Mouse (Mus musculus): ENCODE measurements around the gene Ccdc87. TPM values are rescaled to one million over a fixed set of nuclear protein-coding genes. Genes with fewer than 3 reads are reported as not detected.
"Not testable (repeated sequence)": the region's sequence is repeated elsewhere in the genome, so short reads cannot be mapped to it uniquely, and the experiment has no call there.

The Ccdc87 gene
- polyA plus RNA-seq, 1 experiment from 2014 or later: 0.51 TPM

DNA sequence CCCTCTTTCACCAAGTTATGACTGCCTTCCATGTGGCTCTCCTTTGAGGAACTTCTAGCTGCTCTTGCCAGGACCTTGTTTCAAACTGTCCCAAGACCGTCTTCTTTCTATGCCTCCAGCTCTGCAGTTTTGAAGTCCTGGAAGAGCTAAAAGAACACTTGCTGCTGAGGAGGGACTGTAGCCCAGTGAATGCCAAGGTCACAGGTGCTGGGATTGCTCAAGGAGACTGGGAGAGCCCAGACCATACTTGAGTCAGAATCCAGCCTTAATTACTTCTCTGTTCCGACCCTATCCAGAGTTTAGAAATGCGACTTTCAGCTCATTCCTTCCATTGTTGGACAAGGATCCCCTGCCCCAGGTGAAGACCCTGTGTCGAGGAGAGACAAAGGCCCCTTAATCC lies 16.8 kb downstream of the Ccdc87 start:
- H3K27me3 ChIP-seq (replicated peaks; ENCODE audit: insufficient read depth, low read length): no peaks in the 10 kb centered on the region
- H3K4me3 ChIP-seq (ENCODE audit: low read depth, low read length): no peak overlapping the region
- no peak for TF ChIP-seq EP300 (IDR thresholded peaks at IDR 0.05)
- no peak for TF ChIP-seq CTCF (IDR thresholded peaks at IDR 0.05)
- ATAC-seq (no peak), DNase-seq (ENCODE audit: low spot score) (no peak)
- H3K9me3 ChIP-seq (ENCODE audit: low read length): no peaks in the 10 kb centered on the region
- 76% methylated on average over 4 of the region's 4 CpGs for WGBS
- H3K4me1 ChIP-seq (ENCODE audit: insufficient read depth, low read depth, low read length): 0 out of 2 replicates have a peak, but pooled peaks cover 4% of the 10 kb centered on the region
- H3K27ac ChIP-seq (ENCODE audit: low read length): no peak overlapping the region
- 0 out of 2 replicates have a peak overlapping the region, but pooled peaks have one; percentile 90 for H3K4me2 ChIP-seq (replicated peaks; ENCODE audit: low read depth, low read length)
- no peaks in the 10 kb centered on the region for H3K36me3 ChIP-seq (ENCODE audit: insufficient read depth, low read length)
- no peak overlapping the region for H3K9ac ChIP-seq (replicated peaks; ENCODE audit: low read depth)

DNA sequence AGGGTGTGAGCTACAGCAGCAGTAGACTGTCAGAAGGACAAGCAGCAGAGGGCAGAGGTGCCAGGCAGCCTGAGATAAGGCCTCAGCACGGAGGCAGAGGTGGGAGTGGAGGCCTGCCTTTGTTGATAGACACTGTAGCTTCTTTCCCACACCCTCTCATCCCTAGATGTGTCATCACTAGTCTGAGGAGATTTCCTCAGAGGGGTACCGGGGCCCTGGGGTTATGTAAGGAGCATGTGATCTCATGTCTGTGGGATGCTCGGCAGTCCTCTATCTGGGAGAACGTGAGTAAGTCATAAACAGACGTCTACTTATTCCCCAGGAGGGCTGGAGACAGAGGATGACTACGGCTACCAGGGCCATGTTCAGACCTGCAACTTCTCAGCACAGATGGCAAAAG lies 19.9 kb downstream of the Ccdc87 start:
- no peak overlapping the region for H3K27ac ChIP-seq (ENCODE audit: low read length)
- TF ChIP-seq CTCF (IDR thresholded peaks at IDR 0.05) (no peak), EP300 (IDR thresholded peaks at IDR 0.05) (no peak)
- H3K9me3 ChIP-seq (ENCODE audit: low read length): no peaks in the 10 kb centered on the region
- 0 out of 2 replicates have a peak, but pooled peaks cover 4% of the 10 kb centered on the region for H3K4me1 ChIP-seq (ENCODE audit: insufficient read depth, low read depth, low read length)
- ATAC-seq (no peak), DNase-seq (ENCODE audit: low spot score) (no peak)
- no peaks in the 10 kb centered on the region for H3K27me3 ChIP-seq (replicated peaks; ENCODE audit: insufficient read depth, low read length)
- WGBS: 56% methylated on average over 6 of the region's 6 CpGs
- no peak overlapping the region for H3K9ac ChIP-seq (replicated peaks; ENCODE audit: low read depth)
- H3K4me3 ChIP-seq (ENCODE audit: low read depth, low read length): no peak overlapping the region
- H3K36me3 ChIP-seq (ENCODE audit: insufficient read depth, low read length): no peaks in the 10 kb centered on the region
- no peak overlapping the region for H3K4me2 ChIP-seq (replicated peaks; ENCODE audit: low read depth, low read length)

DNA sequence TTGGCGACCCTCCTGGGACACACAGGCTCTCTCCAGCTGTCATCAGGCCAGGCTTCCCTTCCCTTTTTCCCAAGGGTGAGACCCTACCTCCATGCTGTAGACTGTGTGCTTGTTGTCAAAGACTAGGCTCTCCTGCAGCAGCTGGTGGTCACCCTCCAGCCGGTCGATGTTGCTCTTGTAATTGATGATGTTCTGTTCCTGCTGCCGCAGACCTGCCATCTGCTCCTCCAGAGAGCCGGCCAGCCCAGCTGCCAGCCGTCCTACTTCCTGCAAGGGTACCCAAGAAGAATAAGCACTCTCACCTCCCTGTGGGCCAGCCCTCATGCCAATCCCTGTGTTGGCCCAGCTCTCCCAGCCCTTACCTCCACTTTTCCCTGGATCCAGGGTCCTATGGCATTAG lies 23.9 kb downstream of the Ccdc87 start:
- H3K4me3 ChIP-seq (ENCODE audit: low read depth, low read length): no peak overlapping the region
- H3K27me3 ChIP-seq (replicated peaks; ENCODE audit: insufficient read depth, low read length): no peaks in the 10 kb centered on the region
- H3K9me3 ChIP-seq (ENCODE audit: low read length): no peaks in the 10 kb centered on the region
- no peak overlapping the region for H3K27ac ChIP-seq (ENCODE audit: low read length)
- H3K4me1 ChIP-seq (ENCODE audit: insufficient read depth, low read depth, low read length): no peaks in the 10 kb centered on the region
- DNase-seq (ENCODE audit: low spot score) (no peak), ATAC-seq (no peak)
- H3K9ac ChIP-seq (replicated peaks; ENCODE audit: low read depth): no peak overlapping the region
- H3K4me2 ChIP-seq (replicated peaks; ENCODE audit: low read depth, low read length): no peak overlapping the region
- TF ChIP-seq CTCF (IDR thresholded peaks at IDR 0.05) (no peak), EP300 (IDR thresholded peaks at IDR 0.05) (no peak)
- WGBS: 66% methylated on average over 6 of the region's 6 CpGs
- no peaks in the 10 kb centered on the region for H3K36me3 ChIP-seq (ENCODE audit: insufficient read depth, low read length)

DNA sequence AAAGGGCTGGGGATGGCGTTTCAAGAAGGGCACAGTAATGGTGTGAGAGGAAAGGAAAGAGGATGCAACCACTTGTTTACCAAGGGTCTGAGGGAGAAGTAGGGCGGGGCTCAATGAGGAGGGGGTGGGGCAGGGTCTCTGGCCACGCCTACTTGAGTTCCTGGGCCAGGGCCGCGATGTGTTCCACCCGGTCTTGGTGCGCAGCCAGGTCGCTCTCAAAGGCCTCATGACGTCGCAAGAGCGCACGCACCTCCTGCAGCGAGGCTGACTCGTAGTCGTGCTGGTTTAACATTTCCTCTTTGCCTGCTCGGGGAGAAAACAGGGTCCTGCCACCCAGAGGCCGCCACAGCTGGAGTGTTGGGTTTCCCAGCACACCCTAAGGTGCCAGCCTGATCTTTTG lies 26.0 kb downstream of the Ccdc87 start:
- no peaks in the 10 kb centered on the region for H3K4me1 ChIP-seq (ENCODE audit: insufficient read depth, low read depth, low read length)
- peak overlapping the region; percentile 9; the same call in 1 of the 2 replicates for H3K4me2 ChIP-seq (replicated peaks; ENCODE audit: low read depth, low read length)
- H3K27me3 ChIP-seq (replicated peaks; ENCODE audit: insufficient read depth, low read length): no peaks in the 10 kb centered on the region
- H3K4me3 ChIP-seq (ENCODE audit: low read depth, low read length): no peak overlapping the region; the same call in 1 of the 2 replicates
- WGBS: 3% methylated on average over 17 of the region's 17 CpGs
- H3K27ac ChIP-seq (ENCODE audit: low read length): no peak overlapping the region
- ATAC-seq (peak; percentile 23; the same call in 1 of the 2 replicates), DNase-seq (ENCODE audit: low spot score) (peak; percentile 62)
- no peaks in the 10 kb centered on the region for H3K36me3 ChIP-seq (ENCODE audit: insufficient read depth, low read length)
- H3K9ac ChIP-seq (replicated peaks; ENCODE audit: low read depth): no peak overlapping the region
- H3K9me3 ChIP-seq (ENCODE audit: low read length): no peaks in the 10 kb centered on the region
- no peak for TF ChIP-seq CTCF (IDR thresholded peaks at IDR 0.05)
- no peak for TF ChIP-seq EP300 (IDR thresholded peaks at IDR 0.05)

DNA sequence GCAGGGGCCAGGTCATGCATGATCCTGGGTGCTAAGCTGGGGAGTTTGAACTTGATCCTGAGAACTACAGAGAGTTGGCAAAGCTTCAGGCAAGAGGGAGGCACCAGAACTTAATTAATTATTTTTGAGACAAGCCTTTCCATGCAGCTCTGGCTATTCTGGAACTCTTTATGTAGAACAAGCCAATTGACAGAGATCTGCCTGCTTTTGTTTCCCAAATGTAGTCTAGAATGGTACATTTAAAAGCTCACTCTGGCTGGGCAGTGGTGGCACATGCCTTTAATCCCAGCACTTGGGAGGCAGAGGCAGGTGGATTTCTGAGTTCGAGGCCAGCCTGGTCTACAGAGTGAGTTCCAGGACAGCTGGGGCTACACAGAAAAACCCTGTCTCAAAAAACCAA lies 35.4 kb downstream of the Ccdc87 start:
- WGBS: 64% methylated on average over 1 of the region's 1 CpGs
- H3K9me3 ChIP-seq (ENCODE audit: low read length); H3K9ac ChIP-seq (replicated peaks; ENCODE audit: low read depth); DNase-seq (ENCODE audit: low spot score); ATAC-seq; H3K36me3 ChIP-seq (ENCODE audit: insufficient read depth, low read length); H3K27me3 ChIP-seq (replicated peaks; ENCODE audit: insufficient read depth, low read length); H3K4me1 ChIP-seq (ENCODE audit: insufficient read depth, low read depth, low read length); H3K4me2 ChIP-seq (replicated peaks; ENCODE audit: low read depth, low read length); H3K27ac ChIP-seq (ENCODE audit: low read length); H3K4me3 ChIP-seq (ENCODE audit: low read depth, low read length): not testable (repeated sequence)

DNA sequence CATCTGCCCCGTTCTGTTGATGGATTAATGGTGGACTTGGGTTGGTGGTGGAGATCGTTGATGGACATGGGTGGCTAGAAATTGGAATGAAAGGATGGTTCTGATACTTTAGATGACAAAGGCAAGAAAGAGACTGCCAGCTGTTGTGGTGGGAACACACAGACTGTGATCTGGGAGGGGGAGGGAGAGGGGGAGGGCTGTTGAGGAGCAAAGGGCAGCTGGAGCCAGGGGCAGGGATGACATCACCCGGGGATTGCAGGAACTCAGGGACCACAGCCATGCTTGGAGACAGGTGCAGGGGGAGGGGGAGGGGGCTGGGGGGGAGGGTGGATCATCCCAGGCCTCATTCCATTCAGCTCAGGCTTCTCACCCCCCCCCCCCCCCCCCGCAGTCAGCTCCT lies 37.1 kb downstream of the Ccdc87 start:
- Histone ChIP-seq H3K4me3 (ENCODE audit: low read depth, low read length) (no peak overlapping the region), H3K4me2 (replicated peaks; ENCODE audit: low read depth, low read length) (no peak overlapping the region), H3K9ac (replicated peaks; ENCODE audit: low read depth) (no peak overlapping the region), H3K9me3 (ENCODE audit: low read length) (no peaks in the 10 kb centered on the region), H3K4me1 (ENCODE audit: insufficient read depth, low read depth, low read length) (peaks cover 4% of the 10 kb centered on the region; the same call in 1 of the 2 replicates), H3K27me3 (replicated peaks; ENCODE audit: insufficient read depth, low read length) (0 out of 2 replicates have a peak, but pooled peaks cover 3% of the 10 kb centered on the region), H3K27ac (ENCODE audit: low read length) (no peak overlapping the region), H3K36me3 (ENCODE audit: insufficient read depth, low read length) (no peaks in the 10 kb centered on the region)
- TF ChIP-seq EP300 (IDR thresholded peaks at IDR 0.05) (no peak), CTCF (IDR thresholded peaks at IDR 0.05) (no peak)
- ATAC-seq (no peak), DNase-seq (ENCODE audit: low spot score) (no peak)
- WGBS: 59% methylated on average over 3 of the region's 4 CpGs

DNA sequence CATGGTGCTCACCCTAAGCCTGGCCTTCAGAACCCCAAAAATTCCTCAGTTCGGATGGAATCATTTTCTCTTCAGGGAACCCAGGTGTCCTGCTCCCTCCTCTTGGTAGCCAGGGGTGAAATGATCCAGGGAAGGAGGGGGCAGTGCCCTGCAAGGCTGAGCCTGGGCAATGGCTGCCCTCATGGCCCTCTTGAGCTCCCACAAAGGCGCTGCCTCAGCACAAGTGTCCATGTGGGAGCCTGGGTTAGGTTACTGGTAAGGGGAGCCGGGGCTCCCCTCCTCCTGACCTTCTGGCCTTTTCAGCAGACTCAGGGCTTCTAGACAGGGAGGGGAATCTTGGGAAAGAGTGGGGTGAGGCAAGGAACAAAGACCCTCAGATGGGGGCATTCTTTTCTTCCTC lies 37.6 kb downstream of the Ccdc87 start:
- H3K36me3 ChIP-seq (ENCODE audit: insufficient read depth, low read length): no peaks in the 10 kb centered on the region
- H3K4me1 ChIP-seq (ENCODE audit: insufficient read depth, low read depth, low read length): peaks cover 4% of the 10 kb centered on the region; the same call in 1 of the 2 replicates
- H3K4me2 ChIP-seq (replicated peaks; ENCODE audit: low read depth, low read length): no peak overlapping the region
- no peak overlapping the region for H3K27ac ChIP-seq (ENCODE audit: low read length)
- H3K4me3 ChIP-seq (ENCODE audit: low read depth, low read length): no peak overlapping the region
- H3K9me3 ChIP-seq (ENCODE audit: low read length): no peaks in the 10 kb centered on the region
- ATAC-seq: no peak
- H3K9ac ChIP-seq (replicated peaks; ENCODE audit: low read depth): no peak overlapping the region
- TF ChIP-seq CTCF (IDR thresholded peaks at IDR 0.05) (no peak), EP300 (IDR thresholded peaks at IDR 0.05) (no peak)
- 0 out of 2 replicates have a peak, but pooled peaks cover 3% of the 10 kb centered on the region for H3K27me3 ChIP-seq (replicated peaks; ENCODE audit: insufficient read depth, low read length)
- no peak for DNase-seq (ENCODE audit: low spot score)
- 63% methylated on average over 3 of the region's 3 CpGs for WGBS
